Mouse (Mus musculus) MEL (cell line): Measurements from ENCODE around the gene Tmeff1.

Source experiments
- CHD2 ChIP-seq: IDR thresholded peaks from 2 replicates; pipeline ENCODE4 v1.6.1; 2011; ENCODE audit warnings: low read length, improper control_type of control experiment
- CTCF ChIP-seq, 3 experiments: IDR thresholded peaks in 2 of 3; conservative IDR thresholded peaks in 1 of 3; 2 replicates each; pipeline ENCODE4 v1.5.1; 2011 to 2012; ENCODE audit warnings: low read length in 3 of 3, low read depth in 2 of 3, mild to moderate bottlenecking in 2 of 3, improper control_type of control experiment in 1 of 3, inconsistent platforms in 1 of 3, mixed read lengths in 1 of 3, moderate library complexity in 1 of 3; ENCODE audit not compliant: control insufficient read depth in 1 of 3, insufficient read depth in 1 of 3, poor library complexity in 1 of 3, severe bottlenecking in 1 of 3
- EP300 ChIP-seq, 2 experiments: IDR thresholded peaks; 2 replicates each; pipeline ENCODE4 v1.6.1; 2011; ENCODE audit warnings: improper control_type of control experiment in 2 of 2, low read length in 2 of 2, low read depth in 1 of 2, mild to moderate bottlenecking in 1 of 2
- GATA1 ChIP-seq: IDR thresholded peaks from 2 replicates; pipeline ENCODE4 v1.6.1; 2011; ENCODE audit warnings: low read depth, low read length, improper control_type of control experiment
- MAX ChIP-seq: IDR thresholded peaks from 2 replicates; pipeline ENCODE4 v1.6.1; 2011; ENCODE audit warnings: low read length, improper control_type of control experiment
- MEF2A ChIP-seq: IDR thresholded peaks from 2 replicates; pipeline ENCODE4 v1.6.1; 2014; ENCODE audit warnings: low read depth, mild to moderate bottlenecking, inconsistent platforms, low read length, improper control_type of control experiment; ENCODE audit not compliant: poor library complexity, insufficient replicate concordance, severe bottlenecking; ENCODE audit errors: extremely low read depth
- POLR2A ChIP-seq, 2 experiments: IDR thresholded peaks; 2 replicates each; pipeline ENCODE4 v1.6.1; 2011 to 2012; ENCODE audit warnings: low read length in 2 of 2, mild to moderate bottlenecking in 2 of 2, control low read depth in 1 of 2, improper control_type of control experiment in 1 of 2, low read depth in 1 of 2, moderate library complexity in 1 of 2; ENCODE audit not compliant: control insufficient read depth in 1 of 2, insufficient read depth in 1 of 2, poor library complexity in 1 of 2
- POLR2AphosphoS5 ChIP-seq: IDR thresholded peaks from 2 replicates; pipeline ENCODE4 v1.6.1; 2012; ENCODE audit warnings: low read depth, borderline replicate concordance, mild to moderate bottlenecking, inconsistent platforms, low read length, moderate library complexity, mixed read lengths
- RCOR1 ChIP-seq: IDR thresholded peaks from 2 replicates; pipeline ENCODE4 v1.6.1; 2012; ENCODE audit warnings: low read depth, mild to moderate bottlenecking, inconsistent platforms, low read length, improper control_type of control experiment
- SMC3 ChIP-seq: IDR thresholded peaks from 2 replicates; pipeline ENCODE4 v1.6.1; 2011; ENCODE audit warnings: low read depth, low read length, improper control_type of control experiment
- TAL1 ChIP-seq: IDR thresholded peaks from 2 replicates; pipeline ENCODE4 v1.6.1; 2012; ENCODE audit warnings: mild to moderate bottlenecking, inconsistent platforms, low read length, moderate library complexity, mixed read lengths
- TBP ChIP-seq: IDR thresholded peaks from 2 replicates; pipeline ENCODE4 v1.8.0; 2011; ENCODE audit warnings: low read depth, low read length, improper control_type of control experiment
- ZKSCAN1 ChIP-seq: IDR thresholded peaks from 2 replicates; pipeline ENCODE4 v1.6.1; 2012; ENCODE audit warnings: low read depth, mild to moderate bottlenecking, inconsistent platforms, low read length, improper control_type of control experiment, moderate library complexity
- ZMIZ1 ChIP-seq: IDR thresholded peaks from 2 replicates; pipeline ENCODE4 v1.6.1; 2012; ENCODE audit warnings: low read depth, mild to moderate bottlenecking, inconsistent platforms, low read length, improper control_type of control experiment, moderate library complexity

DNA sequence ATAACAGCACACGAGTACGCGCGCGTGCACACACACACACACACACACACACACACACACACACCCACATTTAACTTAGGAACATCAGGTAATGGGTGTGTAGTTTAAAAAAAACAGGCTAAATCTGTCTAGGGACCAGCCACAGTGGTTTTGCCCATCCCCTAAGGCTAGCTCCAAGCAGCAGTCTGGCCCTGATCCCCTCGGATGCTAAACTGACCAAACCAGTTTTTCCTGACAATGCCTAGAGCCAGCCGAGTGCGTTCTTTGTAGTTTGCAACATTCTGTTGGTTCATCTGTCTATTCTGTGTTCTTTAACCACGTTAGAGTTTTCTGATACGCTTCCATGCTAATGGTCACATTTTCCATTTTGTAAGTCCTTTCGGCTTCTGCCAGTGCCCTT lies 112.3 kb downstream of the Tmeff1 start:
- no peak for TF ChIP-seq POLR2A (IDR thresholded peaks at IDR 0.05; ENCODE audit: control insufficient read depth in 1 of 2, insufficient read depth in 1 of 2, low read depth in 1 of 2, low read length in 2 of 2, poor library complexity in 1 of 2)
- no peak for TF ChIP-seq CTCF (IDR thresholded peaks at IDR 0.05 in 2 of 3, conservative IDR thresholded peaks at IDR 0.05 in 1 of 3; ENCODE audit: control insufficient read depth in 1 of 3, insufficient read depth in 1 of 3, low read depth in 2 of 3, low read length in 3 of 3, poor library complexity in 1 of 3, severe bottlenecking in 1 of 3)
- no peak for TF ChIP-seq POLR2AphosphoS5
- no peak for TF ChIP-seq ZMIZ1
- no peak for TF ChIP-seq SMC3
- no peak for TF ChIP-seq EP300 (IDR thresholded peaks at IDR 0.05; ENCODE audit: low read depth in 1 of 2, low read length in 2 of 2)
- no peak for TF ChIP-seq TBP
- TF ChIP-seq GATA1 = no peak
- no peak for TF ChIP-seq TAL1
- no peak for TF ChIP-seq MEF2A
- TF ChIP-seq ZKSCAN1 = no peak
- TF ChIP-seq CHD2 = no peak
- no peak for TF ChIP-seq RCOR1
- no peak for TF ChIP-seq MAX
